Mouse (Mus musculus): ENCODE data around the gene Gpcpd1. TPM values are rescaled to one million over a fixed set of nuclear protein-coding genes. Genes with fewer than 3 reads are reported as not detected.
"Not testable (repeated sequence)": the region's sequence is repeated elsewhere in the genome, so short reads cannot be mapped to it uniquely, and the experiment has no call there.

The Gpcpd1 gene
- polyA plus RNA-seq, 1 experiment from 2014 or later: 76.6 TPM

- H3K4me1 ChIP-seq: no peaks in the 10 kb centered on the region
- no peaks in the 10 kb centered on the region for H3K9me3 ChIP-seq
- H3K27me3 ChIP-seq (replicated peaks): no peaks in the 10 kb centered on the region
- H3K4me3 ChIP-seq: no peak overlapping the region
- ATAC-seq (ENCODE audit: low FRiP score, low read depth): no peak
- no peak overlapping the region for H3K9ac ChIP-seq
- H3K27ac ChIP-seq: no peak overlapping the region
- H3K36me3 ChIP-seq: no peaks in the 10 kb centered on the region
- no peak overlapping the region for H3K4me2 ChIP-seq (replicated peaks)
These were observed 14.2 kb upstream of the Gpcpd1 start for GRCm38 (mm10) chr2:132601777-132602176.

DNA sequence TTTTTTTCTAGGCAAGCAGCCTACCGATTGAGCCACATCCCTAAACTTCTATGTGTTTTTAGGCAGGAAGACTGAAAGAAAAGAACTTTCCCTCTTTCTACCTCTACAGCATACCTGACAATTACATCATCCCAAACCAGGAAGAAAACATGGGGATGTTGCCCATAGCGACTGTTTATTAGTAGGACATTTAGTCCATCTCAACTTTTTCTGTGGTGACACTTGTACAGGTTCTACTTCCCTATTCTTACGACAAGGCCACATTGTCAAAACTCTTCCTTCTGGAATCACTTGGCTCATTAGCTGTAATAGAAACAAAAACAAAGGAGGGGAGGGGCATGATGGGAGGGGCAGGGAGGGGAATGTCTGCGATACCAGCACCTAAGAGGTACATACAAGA is 12.6 kb upstream of the Gpcpd1 start:
- no peaks in the 10 kb centered on the region for H3K27me3 ChIP-seq (replicated peaks)
- H3K4me2 ChIP-seq (replicated peaks): no peak overlapping the region
- no peak overlapping the region for H3K4me3 ChIP-seq
- no peak overlapping the region for H3K27ac ChIP-seq
- whole genome bisulfite sequencing: 87% methylated on average over 4 of the region's 4 CpGs
- no peaks in the 10 kb centered on the region for H3K36me3 ChIP-seq
- no peak for ATAC-seq (ENCODE audit: low FRiP score, low read depth)
- no peaks in the 10 kb centered on the region for H3K4me1 ChIP-seq
- no peak overlapping the region for H3K9ac ChIP-seq
- H3K9me3 ChIP-seq: no peaks in the 10 kb centered on the region

GRCm38 (mm10) chr2:132599127-132599526 is 11.6 kb upstream of the Gpcpd1 start:
- Histone ChIP-seq H3K27me3 (replicated peaks) (no peaks in the 10 kb centered on the region), H3K27ac (no peak overlapping the region), H3K36me3 (no peaks in the 10 kb centered on the region), H3K4me3 (no peak overlapping the region), H3K4me2 (replicated peaks) (no peak overlapping the region), H3K9me3 (no peaks in the 10 kb centered on the region), H3K4me1 (no peaks in the 10 kb centered on the region), H3K9ac (no peak overlapping the region)
- ATAC-seq (ENCODE audit: low FRiP score, low read depth): no peak
- 90% methylated on average over 6 of the region's 6 CpGs for WGBS

DNA sequence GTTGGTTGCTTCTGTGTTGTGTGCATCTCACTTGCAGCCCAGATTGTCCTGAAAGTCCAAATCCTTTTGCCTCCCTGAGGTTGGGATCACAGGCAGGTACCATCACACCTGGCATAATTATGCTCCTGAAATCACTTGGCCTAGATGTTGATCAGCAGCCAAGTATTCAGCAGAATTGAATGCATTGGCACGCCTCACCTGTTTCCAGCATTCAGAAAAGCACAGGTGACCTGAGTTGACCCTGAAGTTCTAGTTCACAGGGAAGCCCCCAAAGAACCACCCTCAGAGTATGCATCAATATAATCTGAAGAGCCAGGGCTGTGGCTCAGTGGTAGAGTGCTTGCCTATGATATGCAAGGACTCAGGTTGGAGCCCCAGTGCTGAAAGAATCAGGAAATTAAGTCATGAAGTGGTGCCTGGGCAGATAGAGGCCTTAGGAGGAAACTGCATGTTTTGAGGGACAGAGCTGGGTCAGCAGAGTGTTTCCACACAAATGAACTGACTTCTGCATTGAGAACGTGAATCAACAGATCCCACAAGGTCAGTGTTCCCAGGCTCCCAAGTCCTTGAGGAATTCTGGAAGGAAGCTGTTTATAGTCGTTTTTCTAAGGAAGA is 10.4 kb upstream of the Gpcpd1 start:
- no peak overlapping the region for H3K9ac ChIP-seq
- no peak overlapping the region for H3K4me3 ChIP-seq
- no peaks in the 10 kb centered on the region for H3K9me3 ChIP-seq
- no peaks in the 10 kb centered on the region for H3K27me3 ChIP-seq (replicated peaks)
- no peak overlapping the region for H3K4me2 ChIP-seq (replicated peaks)
- no peaks in the 10 kb centered on the region for H3K4me1 ChIP-seq
- WGBS: 76% methylated on average over 3 of the region's 3 CpGs
- no peaks in the 10 kb centered on the region for H3K36me3 ChIP-seq
- H3K27ac ChIP-seq: no peak overlapping the region
- no peak for ATAC-seq (ENCODE audit: low FRiP score, low read depth)

DNA sequence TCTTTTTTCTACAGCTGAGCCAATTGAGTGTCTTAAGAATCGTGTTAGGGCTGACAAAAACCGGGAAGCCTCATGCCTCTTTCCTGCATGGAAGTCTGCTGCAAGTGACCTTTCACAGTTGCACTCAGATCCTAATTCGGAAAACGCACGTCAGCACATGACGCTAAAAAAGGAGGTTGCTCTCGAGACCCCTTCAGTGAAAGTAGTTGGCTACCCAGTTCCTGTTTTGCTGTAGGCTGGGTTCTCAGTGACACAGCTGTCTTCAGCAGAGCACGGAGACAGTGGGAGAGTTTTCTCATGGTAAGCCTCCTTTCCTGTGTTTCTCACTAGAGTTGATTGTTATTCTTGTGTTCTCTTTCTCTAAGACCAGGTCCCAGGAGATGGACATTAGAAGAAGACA is 9.7 kb upstream of the Gpcpd1 start:
- Histone ChIP-seq H3K9ac (no peak overlapping the region), H3K4me3 (no peak overlapping the region), H3K4me2 (replicated peaks) (no peak overlapping the region), H3K36me3 (no peaks in the 10 kb centered on the region), H3K4me1 (no peaks in the 10 kb centered on the region), H3K27ac (no peak overlapping the region), H3K27me3 (replicated peaks) (no peaks in the 10 kb centered on the region), H3K9me3 (no peaks in the 10 kb centered on the region)
- WGBS: 78% methylated on average over 8 of the region's 8 CpGs
- ATAC-seq (ENCODE audit: low FRiP score, low read depth): no peak

GRCm38 (mm10) chr2:132595601-132596235 is 8.2 kb upstream of the Gpcpd1 start:
- no peak overlapping the region for H3K9ac ChIP-seq
- no peak for ATAC-seq (ENCODE audit: low FRiP score, low read depth)
- 88% methylated on average over 11 of the region's 11 CpGs for WGBS
- no peaks in the 10 kb centered on the region for H3K27me3 ChIP-seq (replicated peaks)
- no peaks in the 10 kb centered on the region for H3K4me1 ChIP-seq
- H3K36me3 ChIP-seq: no peaks in the 10 kb centered on the region
- H3K27ac ChIP-seq: no peak overlapping the region
- no peaks in the 10 kb centered on the region for H3K9me3 ChIP-seq
- no peak overlapping the region for H3K4me3 ChIP-seq
- H3K4me2 ChIP-seq (replicated peaks): no peak overlapping the region

DNA sequence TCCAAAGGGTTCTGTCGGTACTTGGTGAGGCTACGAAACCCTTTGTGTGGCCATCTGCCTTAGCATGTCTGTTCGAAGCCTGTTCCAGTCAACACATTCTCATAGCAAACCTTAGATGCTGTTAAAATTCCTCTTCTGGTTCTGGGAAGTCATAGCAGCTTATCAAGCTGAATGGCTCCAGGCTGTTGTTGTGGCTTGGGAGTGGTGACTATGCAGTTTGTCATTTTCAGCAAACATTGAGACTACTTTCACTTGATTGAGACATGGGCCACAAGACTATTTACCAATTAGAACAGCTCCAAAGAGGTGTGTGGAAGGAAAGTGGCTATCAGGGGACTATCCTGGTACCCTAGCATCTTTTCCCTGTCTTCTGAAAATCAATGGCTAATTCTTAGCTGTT is 4.6 kb upstream of the Gpcpd1 start:
- WGBS: 88% methylated on average over 3 of the region's 3 CpGs
- no peaks in the 10 kb centered on the region for H3K4me1 ChIP-seq
- H3K36me3 ChIP-seq: no peaks in the 10 kb centered on the region
- no peak for ATAC-seq (ENCODE audit: low FRiP score, low read depth)
- H3K9me3 ChIP-seq: no peaks in the 10 kb centered on the region
- H3K4me2 ChIP-seq (replicated peaks): no peak overlapping the region
- no peaks in the 10 kb centered on the region for H3K27me3 ChIP-seq (replicated peaks)
- no peak overlapping the region for H3K27ac ChIP-seq
- H3K4me3 ChIP-seq: no peak overlapping the region
- no peak overlapping the region for H3K9ac ChIP-seq

DNA sequence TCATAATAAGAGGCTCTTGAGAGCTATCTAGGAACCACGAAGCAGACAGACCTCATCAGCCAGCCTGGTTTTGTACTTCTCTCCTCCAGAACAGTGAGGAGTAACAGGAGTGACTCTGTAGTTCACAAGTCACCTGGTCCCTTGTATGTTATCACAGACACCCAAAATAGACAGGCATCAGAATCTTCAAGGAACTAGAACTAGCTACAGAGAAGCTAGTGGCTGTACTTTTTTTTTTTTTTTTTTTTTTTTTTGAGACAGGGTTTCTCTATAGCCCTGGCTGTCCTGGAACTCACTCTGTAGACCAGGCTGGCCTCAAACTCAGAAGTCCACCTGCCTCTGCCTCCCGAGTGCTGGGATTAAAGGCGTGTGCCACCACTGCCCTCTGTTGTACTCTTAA is 4.0 kb upstream of the Gpcpd1 start:
- not testable (repeated sequence) for ATAC-seq (ENCODE audit: low FRiP score, low read depth); H3K27ac ChIP-seq; H3K4me1 ChIP-seq; H3K9ac ChIP-seq; H3K4me3 ChIP-seq; H3K4me2 ChIP-seq (replicated peaks); H3K9me3 ChIP-seq; H3K27me3 ChIP-seq (replicated peaks); H3K36me3 ChIP-seq
- 81% methylated on average over 3 of the region's 3 CpGs for WGBS

DNA sequence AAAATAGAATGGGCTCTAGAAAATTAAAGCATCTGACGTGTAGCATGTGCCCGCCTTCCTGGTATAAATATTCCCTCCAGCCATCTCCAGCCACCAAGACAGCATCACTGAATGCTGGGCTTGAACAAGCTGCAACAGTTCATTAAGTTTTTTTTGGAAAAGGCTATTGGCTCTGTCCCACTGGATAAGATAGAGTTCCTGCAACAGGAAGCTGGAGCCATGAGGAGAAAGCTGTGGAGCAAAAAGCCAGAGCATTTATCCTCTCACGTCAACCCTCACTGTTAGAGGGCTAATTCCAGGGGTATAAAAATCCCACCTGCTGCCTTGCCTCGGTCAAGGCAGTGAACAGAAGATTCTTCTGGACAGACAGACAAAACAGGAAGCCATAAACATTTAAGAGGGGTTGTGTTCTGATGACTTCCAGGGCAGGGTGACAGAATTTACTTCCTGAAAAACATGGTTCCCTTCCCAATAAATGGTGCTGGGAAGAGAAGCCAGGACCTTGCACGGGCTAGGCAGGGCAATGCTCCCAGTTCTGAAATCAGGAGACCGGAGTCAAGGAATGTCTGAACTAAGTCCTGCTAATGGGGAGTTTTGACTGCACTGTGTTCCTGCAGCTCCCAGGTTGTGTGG is 2.5 kb upstream of the Gpcpd1 start:
- Histone ChIP-seq H3K27me3 (replicated peaks) (no peaks in the 10 kb centered on the region), H3K4me1 (no peaks in the 10 kb centered on the region), H3K9ac (no peak overlapping the region), H3K4me2 (replicated peaks) (no peak overlapping the region), H3K9me3 (no peaks in the 10 kb centered on the region), H3K4me3 (no peak overlapping the region), H3K27ac (no peak overlapping the region), H3K36me3 (no peaks in the 10 kb centered on the region)
- ATAC-seq (ENCODE audit: low FRiP score, low read depth): no peak
- 60% methylated on average over 6 of the region's 6 CpGs for WGBS

DNA sequence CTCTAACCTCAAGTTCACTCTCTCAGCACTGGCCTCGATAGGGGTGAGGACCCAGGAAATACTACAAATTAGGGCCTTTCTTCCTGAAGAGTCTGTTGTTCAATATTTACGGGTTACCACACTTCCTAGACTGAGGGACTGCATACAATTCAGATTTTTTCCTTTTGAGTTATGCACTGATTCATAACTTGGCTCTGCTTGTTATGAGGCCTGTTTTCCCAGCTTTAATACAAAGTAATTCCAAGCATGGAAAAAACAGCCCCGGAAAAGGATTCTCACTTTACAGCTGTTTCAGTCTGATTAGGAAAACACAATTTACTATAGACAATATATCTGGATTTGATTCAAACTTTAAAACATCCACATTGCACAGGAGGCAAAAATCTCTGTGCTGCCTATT is 1.5 kb downstream of the Gpcpd1 start:
- Histone ChIP-seq H3K27ac (no peak overlapping the region), H3K9me3 (no peaks in the 10 kb centered on the region), H3K4me3 (no peak overlapping the region), H3K4me2 (replicated peaks) (no peak overlapping the region), H3K27me3 (replicated peaks) (no peaks in the 10 kb centered on the region), H3K4me1 (peaks cover 7% of the 10 kb centered on the region; the same call in 1 of the 2 replicates), H3K9ac (no peak overlapping the region), H3K36me3 (no peaks in the 10 kb centered on the region)
- no peak for ATAC-seq (ENCODE audit: low FRiP score, low read depth)
- 72% methylated on average over 3 of the region's 3 CpGs for WGBS

GRCm38 (mm10) chr2:132584191-132584590 is 3.3 kb downstream of the Gpcpd1 start:
- H3K36me3 ChIP-seq: no peaks in the 10 kb centered on the region
- H3K27me3 ChIP-seq (replicated peaks): no peaks in the 10 kb centered on the region
- no peaks in the 10 kb centered on the region for H3K9me3 ChIP-seq
- H3K4me2 ChIP-seq (replicated peaks): no peak overlapping the region
- H3K27ac ChIP-seq: no peak overlapping the region
- WGBS: 90% methylated on average over 1 of the region's 1 CpGs
- no peak overlapping the region for H3K9ac ChIP-seq
- no peak for ATAC-seq (ENCODE audit: low FRiP score, low read depth)
- H3K4me1 ChIP-seq: peaks cover 7% of the 10 kb centered on the region; the same call in 1 of the 2 replicates
- H3K4me3 ChIP-seq: no peak overlapping the region

- Histone ChIP-seq H3K27me3 (replicated peaks) (no peaks in the 10 kb centered on the region), H3K27ac (no peak overlapping the region), H3K4me3 (no peak overlapping the region), H3K4me1 (peaks cover 7% of the 10 kb centered on the region; the same call in 1 of the 2 replicates), H3K9me3 (no peaks in the 10 kb centered on the region), H3K9ac (no peak overlapping the region), H3K4me2 (replicated peaks) (no peak overlapping the region), H3K36me3 (no peaks in the 10 kb centered on the region)
- ATAC-seq (ENCODE audit: low FRiP score, low read depth): no peak
- 77% methylated on average over 3 of the region's 3 CpGs for WGBS
These were observed 4.4 kb downstream of the Gpcpd1 start for GRCm38 (mm10) chr2:132583126-132583525.

DNA sequence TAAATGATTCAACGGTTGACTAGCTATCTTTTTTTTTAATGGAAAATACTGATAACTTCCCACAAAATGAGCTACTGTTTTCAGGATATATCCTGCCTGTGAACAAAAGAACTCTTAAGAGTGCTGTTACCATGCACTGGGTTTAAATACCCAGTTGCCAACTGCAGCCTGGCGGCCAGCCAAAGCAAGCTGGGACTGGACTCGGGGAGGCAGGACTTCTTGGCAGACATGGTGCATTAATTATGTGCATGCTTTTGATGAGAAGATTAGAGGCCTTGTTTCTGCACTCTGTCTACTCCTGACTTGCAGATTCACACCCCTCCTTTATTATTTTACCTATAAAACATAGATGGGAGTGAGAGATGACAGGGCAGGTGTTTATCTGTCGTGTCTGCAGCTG is 5.3 kb downstream of the Gpcpd1 start:
- no peak overlapping the region for H3K4me3 ChIP-seq
- H3K27me3 ChIP-seq (replicated peaks): no peaks in the 10 kb centered on the region
- H3K9ac ChIP-seq: no peak overlapping the region
- H3K9me3 ChIP-seq: no peaks in the 10 kb centered on the region
- 46% methylated on average over 4 of the region's 4 CpGs for WGBS
- no peaks in the 10 kb centered on the region for H3K36me3 ChIP-seq
- ATAC-seq (ENCODE audit: low FRiP score, low read depth): no peak
- peaks cover 7% of the 10 kb centered on the region; the same call in 1 of the 2 replicates for H3K4me1 ChIP-seq
- H3K4me2 ChIP-seq (replicated peaks): no peak overlapping the region
- no peak overlapping the region for H3K27ac ChIP-seq

All from neural tube, embryonic 12.5 days (tissue).